22 mouse cellular contexts compared by ENCODE assay signal in the genomic region with DNA sequence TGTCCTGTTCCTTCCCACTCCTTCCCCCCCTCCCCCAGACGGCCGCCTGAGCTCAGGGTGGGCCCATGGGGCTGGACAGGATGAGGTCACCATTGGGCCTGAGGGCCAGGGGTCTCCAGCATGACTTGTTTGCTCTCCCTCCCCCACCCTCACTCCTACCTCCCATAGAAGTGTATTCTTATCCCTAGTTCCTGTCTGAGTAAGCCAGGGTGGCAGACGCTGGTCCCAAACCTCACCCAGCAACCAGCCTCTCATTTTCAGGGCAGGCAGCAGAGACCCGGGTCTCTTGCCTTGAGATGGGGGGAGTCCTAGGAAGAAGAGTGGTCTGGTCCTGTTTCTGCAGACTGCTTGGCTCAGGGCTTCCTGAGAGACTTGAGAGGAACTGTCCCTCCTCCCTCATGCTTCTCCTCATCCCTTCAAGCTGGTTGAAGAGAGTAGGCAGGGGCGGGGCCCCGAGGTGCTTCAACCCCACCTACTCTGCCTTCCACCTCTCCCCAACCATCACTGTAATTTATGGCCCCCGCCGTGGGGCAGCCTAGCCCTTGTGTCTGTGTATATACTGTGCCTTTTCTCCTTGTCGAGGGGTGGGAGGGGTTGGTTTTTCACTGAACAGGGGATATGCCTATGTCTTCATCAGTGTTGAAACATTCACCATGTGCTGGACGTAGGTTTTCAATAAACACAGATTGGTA. TPM values are rescaled to one million over a fixed set of nuclear protein-coding genes. Genes with fewer than 3 reads are reported as not detected.
DNase-seq lines count a peak whose midpoint lies in the region; ATAC-seq lines count a peak whose summit lies in the region.
"Had no signal": no experiment of that assay in that cellular context is flagged by ENCODE, and none has a peak within 500 bp of the region (broad histone marks: within the 10 kb centered on the region; RNA-seq: fewer than 3 reads in every experiment).

No protein-coding gene starts in this region.

- H3K4me3 ChIP-seq in forebrain, embryonic 13.5 days, result no peak overlapping the region
- no peak overlapping the region for H3K4me3 ChIP-seq in forebrain, embryonic 14.5 days (ENCODE audit: low read depth, low read length)
- no peak overlapping the region for H3K4me3 ChIP-seq in limb, embryonic 13.5 days
- H3K4me3 ChIP-seq in limb, embryonic 10.5 days, result no peak overlapping the region
- no peak overlapping the region for H3K4me3 ChIP-seq in embryonic facial prominence, embryonic 10.5 days
- H3K4me3 ChIP-seq: embryonic facial prominence, embryonic 15.5 days; heart, embryonic 15.5 days had no signal

- peaks cover 50% of the 10 kb centered on the region for H3K27me3 ChIP-seq in forebrain, embryonic 13.5 days
- peaks cover 29% of the 10 kb centered on the region for H3K27me3 ChIP-seq in forebrain, embryonic 14.5 days (replicated peaks; ENCODE audit: control insufficient read depth, insufficient read depth, low read length)
- H3K27me3 ChIP-seq in limb, embryonic 13.5 days, result peaks cover 63% of the 10 kb centered on the region
- peaks cover 57% of the 10 kb centered on the region for H3K27me3 ChIP-seq in limb, embryonic 10.5 days (ENCODE audit: low read depth, poor library complexity, severe bottlenecking)
- peaks cover 53% of the 10 kb centered on the region for H3K27me3 ChIP-seq in embryonic facial prominence, embryonic 10.5 days (replicated peaks; ENCODE audit: low read depth, poor library complexity, severe bottlenecking)

- no peak for ATAC-seq in forebrain, embryonic 13.5 days
- ATAC-seq in forebrain, embryonic 14.5 days, result no peak
- 0 out of 2 replicates have a peak, but pooled peaks have one; percentile 31 for ATAC-seq in limb, embryonic 13.5 days (ENCODE audit: low FRiP score, low read depth)
- ATAC-seq: activated CD4-positive, CD25-positive, alpha-beta regulatory T cell, adult 4 months; lung, postnatal 0 days had no signal

- WGBS in forebrain, embryonic 13.5 days, result 62% methylated on average over 10 of the region's 10 CpGs
- 74% methylated on average over 10 of the region's 10 CpGs for WGBS in forebrain, embryonic 14.5 days
- 60% methylated on average over 8 of the region's 10 CpGs for WGBS in limb, embryonic 13.5 days
- 57% methylated on average over 10 of the region's 10 CpGs for WGBS in limb, embryonic 10.5 days
- WGBS in embryonic facial prominence, embryonic 10.5 days, result 54% methylated on average over 10 of the region's 10 CpGs

- H3K4me2 ChIP-seq in forebrain, embryonic 13.5 days, result no peak overlapping the region
- H3K4me2 ChIP-seq in forebrain, embryonic 14.5 days (ENCODE audit: low read length), result no peak overlapping the region
- H3K4me2 ChIP-seq in limb, embryonic 13.5 days (replicated peaks), result no peak overlapping the region
- H3K4me2 ChIP-seq: embryonic facial prominence, embryonic 15.5 days; heart, embryonic 15.5 days had no signal

- DNase-seq in cerebellum, adult 11-12 months, result peak; percentile 65
- DNase-seq in cerebellum, postnatal 36 days, result no peak
- DNase-seq in forebrain, embryonic 14.5 days (ENCODE audit: low spot score), result no peak
- DNase-seq in limb, embryonic 10.5 days (ENCODE audit: low spot score), result no peak
- DNase-seq in embryonic facial prominence, embryonic 10.5 days (ENCODE audit: low spot score), result no peak
- DNase-seq in urinary bladder, postnatal 4 days (ENCODE audit: low spot score in 2 of 2), result no peak
- DNase-seq: adrenal gland, postnatal 10 days; embryo, embryonic 11 days; gastrocnemius, postnatal 25 days; kidney, adult 18-20 months; layer of hippocampus, postnatal 36 days; liver; right cerebral cortex, postnatal 4 days had no signal

- peaks cover 32% of the 10 kb centered on the region for H3K4me1 ChIP-seq in forebrain, embryonic 13.5 days
- H3K4me1 ChIP-seq in forebrain, embryonic 14.5 days (ENCODE audit: control insufficient read depth, insufficient read depth, low read length), result peaks cover 15% of the 10 kb centered on the region
- H3K4me1 ChIP-seq in limb, embryonic 13.5 days, result peaks cover 18% of the 10 kb centered on the region
- peaks cover 26% of the 10 kb centered on the region for H3K4me1 ChIP-seq in limb, embryonic 10.5 days
- peaks cover 31% of the 10 kb centered on the region for H3K4me1 ChIP-seq in embryonic facial prominence, embryonic 10.5 days

- H3K9me3 ChIP-seq in forebrain, embryonic 13.5 days (replicated peaks), result no peaks in the 10 kb centered on the region
- no peaks in the 10 kb centered on the region for H3K9me3 ChIP-seq in forebrain, embryonic 14.5 days (replicated peaks; ENCODE audit: control insufficient read depth, low read length)
- no peaks in the 10 kb centered on the region for H3K9me3 ChIP-seq in limb, embryonic 13.5 days
- H3K9me3 ChIP-seq in limb, embryonic 10.5 days (replicated peaks), result no peaks in the 10 kb centered on the region
- H3K9me3 ChIP-seq in embryonic facial prominence, embryonic 10.5 days, result no peaks in the 10 kb centered on the region
- H3K9me3 ChIP-seq: embryonic facial prominence, embryonic 15.5 days; heart, embryonic 15.5 days had no signal

- H3K27ac ChIP-seq in forebrain, embryonic 13.5 days, result peak overlapping the region; percentile 25; the same call in 1 of the 2 replicates
- H3K27ac ChIP-seq in forebrain, embryonic 14.5 days (ENCODE audit: low read depth, low read length), result no peak overlapping the region
- H3K27ac ChIP-seq in limb, embryonic 13.5 days, result no peak overlapping the region
- H3K27ac ChIP-seq in limb, embryonic 10.5 days, result no peak overlapping the region
- 0 out of 2 replicates have a peak overlapping the region, but pooled peaks have one; percentile 1 for H3K27ac ChIP-seq in embryonic facial prominence, embryonic 10.5 days (replicated peaks)
- H3K27ac ChIP-seq: embryonic facial prominence, embryonic 15.5 days; heart, embryonic 15.5 days; kidney, postnatal 0 days had no signal

- H3K36me3 ChIP-seq in forebrain, embryonic 13.5 days (ENCODE audit: poor library complexity, severe bottlenecking), result peaks cover 69% of the 10 kb centered on the region
- peaks cover 63% of the 10 kb centered on the region for H3K36me3 ChIP-seq in forebrain, embryonic 14.5 days (ENCODE audit: control insufficient read depth, insufficient read depth, low read length)
- H3K36me3 ChIP-seq in limb, embryonic 13.5 days, result peaks cover 67% of the 10 kb centered on the region
- H3K36me3 ChIP-seq in limb, embryonic 10.5 days, result peaks cover 74% of the 10 kb centered on the region
- peaks cover 75% of the 10 kb centered on the region for H3K36me3 ChIP-seq in embryonic facial prominence, embryonic 10.5 days (replicated peaks)

- H3K9ac ChIP-seq in forebrain, embryonic 13.5 days, result no peak overlapping the region
- no peak overlapping the region for H3K9ac ChIP-seq in forebrain, embryonic 14.5 days (ENCODE audit: low read length)
- H3K9ac ChIP-seq in limb, embryonic 13.5 days, result no peak overlapping the region
- H3K9ac ChIP-seq: embryonic facial prominence, embryonic 15.5 days; heart, embryonic 15.5 days had no signal

RNA-seq across cellular contexts. Expression of a gene that starts 7.8 kb away (rescaled TPM):
- polyA plus RNA-seq in forebrain, embryonic 13.5 days (2015; fragmentation: Nextera tagmentation; extraction: Ambion mirVana), result 0.74 and 0.77 TPM in 2 replicates
- polyA plus RNA-seq in forebrain, embryonic 14.5 days (2014; fragmentation: Nextera tagmentation; extraction: Ambion mirVana), result 0.61 and 0.77 TPM in 2 replicates
- polyA plus RNA-seq in limb, embryonic 13.5 days (2015; fragmentation: Nextera tagmentation; extraction: Ambion mirVana), result 0.15 and 0.34 TPM in 2 replicates
- polyA plus RNA-seq in limb, embryonic 10.5 days (2016; fragmentation: Nextera tagmentation; extraction: Ambion mirVana), result 0.15 TPM in 1 of 2 replicates, not detected in the other
- polyA plus RNA-seq in embryonic facial prominence, embryonic 10.5 days (2016; fragmentation: Nextera tagmentation; extraction: Ambion mirVana), result 0.35 and 0.38 TPM in 2 replicates
- polyA plus RNA-seq: activated CD4-positive, CD25-positive, alpha-beta regulatory T cell, adult 4 months; G1E had no signal

RNA-seq across cellular contexts. Expression of a gene that starts 19.3 kb away (rescaled TPM):
- polyA plus RNA-seq in forebrain, embryonic 13.5 days (2015; fragmentation: Nextera tagmentation; extraction: Ambion mirVana), result 0.15 and 0.22 TPM in 2 replicates
- polyA plus RNA-seq in forebrain, embryonic 14.5 days (2014; fragmentation: Nextera tagmentation; extraction: Ambion mirVana), result 0.14 and 0.19 TPM in 2 replicates
- polyA plus RNA-seq in limb, embryonic 13.5 days (2015; fragmentation: Nextera tagmentation; extraction: Ambion mirVana), result 0.13 and 0.15 TPM in 2 replicates
- polyA plus RNA-seq in limb, embryonic 10.5 days (2016; fragmentation: Nextera tagmentation; extraction: Ambion mirVana), result 0.15 and 0.33 TPM in 2 replicates
- 0.10 and 0.75 TPM in 2 replicates for polyA plus RNA-seq in embryonic facial prominence, embryonic 10.5 days (2016; fragmentation: Nextera tagmentation; extraction: Ambion mirVana)
- polyA plus RNA-seq: heart, embryonic 15.5 days had no signal

RNA-seq across cellular contexts. Expression of a gene that starts 39.7 kb away (rescaled TPM):
- 71.5 and 76.5 TPM in 2 replicates for polyA plus RNA-seq in forebrain, embryonic 13.5 days (2015; fragmentation: Nextera tagmentation; extraction: Ambion mirVana)
- polyA plus RNA-seq in forebrain, embryonic 14.5 days (2014; fragmentation: Nextera tagmentation; extraction: Ambion mirVana), result 42.4 and 63.9 TPM in 2 replicates
- polyA plus RNA-seq in limb, embryonic 13.5 days (2015; fragmentation: Nextera tagmentation; extraction: Ambion mirVana), result 62.5 and 62.6 TPM in 2 replicates
- polyA plus RNA-seq in limb, embryonic 10.5 days (2016; fragmentation: Nextera tagmentation; extraction: Ambion mirVana), result 83.9 and 86.0 TPM in 2 replicates
- 81.5 and 82.5 TPM in 2 replicates for polyA plus RNA-seq in embryonic facial prominence, embryonic 10.5 days (2016; fragmentation: Nextera tagmentation; extraction: Ambion mirVana)

RNA-seq across cellular contexts. Expression of a gene that starts 47.4 kb away (rescaled TPM):
- polyA plus RNA-seq in forebrain, embryonic 13.5 days (2015; fragmentation: Nextera tagmentation; extraction: Ambion mirVana), result 7.7 and 7.8 TPM in 2 replicates
- 13.2 and 19.3 TPM in 2 replicates for polyA plus RNA-seq in forebrain, embryonic 14.5 days (2014; fragmentation: Nextera tagmentation; extraction: Ambion mirVana)
- not detected in 2 replicates for polyA plus RNA-seq in limb, embryonic 13.5 days (2015; fragmentation: Nextera tagmentation; extraction: Ambion mirVana)
- not detected in 2 replicates for polyA plus RNA-seq in limb, embryonic 10.5 days (2016; fragmentation: Nextera tagmentation; extraction: Ambion mirVana)
- polyA plus RNA-seq in embryonic facial prominence, embryonic 10.5 days (2016; fragmentation: Nextera tagmentation; extraction: Ambion mirVana), result not detected in 2 replicates
- polyA plus RNA-seq: activated CD4-positive, CD25-positive, alpha-beta regulatory T cell, adult 4 months; embryonic facial prominence, embryonic 15.5 days; G1E; heart, embryonic 15.5 days; kidney, postnatal 0 days; liver, embryonic 16.5 days; lung, postnatal 0 days had no signal

RNA-seq across cellular contexts. Expression of a gene that starts 57.8 kb away (rescaled TPM):
- 200 and 218 TPM in 2 replicates for polyA plus RNA-seq in forebrain, embryonic 13.5 days (2015; fragmentation: Nextera tagmentation; extraction: Ambion mirVana)
- polyA plus RNA-seq in forebrain, embryonic 14.5 days (2014; fragmentation: Nextera tagmentation; extraction: Ambion mirVana), result 99.6 and 139 TPM in 2 replicates
- polyA plus RNA-seq in limb, embryonic 13.5 days (2015; fragmentation: Nextera tagmentation; extraction: Ambion mirVana), result 168 and 173 TPM in 2 replicates
- 182 and 190 TPM in 2 replicates for polyA plus RNA-seq in limb, embryonic 10.5 days (2016; fragmentation: Nextera tagmentation; extraction: Ambion mirVana)
- polyA plus RNA-seq in embryonic facial prominence, embryonic 10.5 days (2016; fragmentation: Nextera tagmentation; extraction: Ambion mirVana), result 172 and 192 TPM in 2 replicates

Comparison
In these comparisons a context has a peak if more than half of its experiments do, and no peak if none do; other contexts are left out.
1. H3K27ac ChIP-seq: peak in forebrain, embryonic 13.5 days (single experiment) and embryonic facial prominence, embryonic 10.5 days (single experiment); none in forebrain, embryonic 14.5 days (single experiment), limb, embryonic 13.5 days (single experiment) and limb, embryonic 10.5 days (single experiment).